Mouse (Mus musculus) lung, adult 2 months (tissue): ENCODE data around the gene Gclm.

ENCODE experiments used
- CTCF ChIP-seq: fragments of 200-500 bp; IDR thresholded peaks from 2 replicates; pipeline ENCODE4 v1.5.1; 2011; ENCODE audit warnings: mild to moderate bottlenecking, low read length, control low read depth; ENCODE audit not compliant: insufficient read depth
- POLR2A ChIP-seq: fragments of 200-500 bp; IDR thresholded peaks from 2 replicates; pipeline ENCODE4 v1.6.1; 2011; ENCODE audit warnings: low read depth, mild to moderate bottlenecking, control low read depth, low read length, borderline replicate concordance; ENCODE audit errors: extremely low read depth

- TF ChIP-seq POLR2A: no peak
- no peak for TF ChIP-seq CTCF
These were observed 35.8 kb upstream of the Gclm start for GRCm38 (mm10) chr3:122209511-122209910.
